Mouse (Mus musculus) testis, adult 2 months (tissue): ENCODE results near the gene Plin5. TPM values are rescaled to one million over a fixed set of nuclear protein-coding genes. Genes with fewer than 3 reads are reported as not detected.

Experiments used
- H3K27ac ChIP-seq: fragments of 200-500 bp; 2 replicates; pipeline ENCODE4 v1.5.1; 2012; ENCODE audit warnings: low read depth, low read length; ENCODE audit not compliant: control insufficient read depth, insufficient read depth
- H3K27me3 ChIP-seq: fragments of 200-500 bp; 2 replicates; pipeline ENCODE4 v1.6.1; 2012; ENCODE audit warnings: mild to moderate bottlenecking, low read length, moderate library complexity; ENCODE audit not compliant: control insufficient read depth, insufficient read depth
- H3K36me3 ChIP-seq: fragments of 200-500 bp; 2 replicates; pipeline ENCODE4 v1.6.1; 2012; ENCODE audit warnings: mild to moderate bottlenecking, low read length; ENCODE audit not compliant: control insufficient read depth, insufficient read depth
- H3K4me1 ChIP-seq: fragments of 200-500 bp; 2 replicates; pipeline ENCODE4 v1.6.1; 2012; ENCODE audit warnings: low read length; ENCODE audit not compliant: control insufficient read depth, insufficient read depth
- H3K4me3 ChIP-seq: fragments of 200-500 bp; 2 replicates; pipeline ENCODE4 v1.5.1; 2012; ENCODE audit warnings: low read depth, mild to moderate bottlenecking, low read length, moderate library complexity, mixed read lengths; ENCODE audit not compliant: control insufficient read depth
- CTCF ChIP-seq: fragments of 200-500 bp; IDR thresholded peaks from 2 replicates; pipeline ENCODE4 v1.5.1; 2012; ENCODE audit warnings: low read depth, mild to moderate bottlenecking, inconsistent platforms, low read length, moderate library complexity; ENCODE audit not compliant: control insufficient read depth, insufficient read depth, insufficient replicate concordance
- POLR2A ChIP-seq: fragments of 200-500 bp; IDR thresholded peaks from 2 replicates; pipeline ENCODE4 v1.6.1; 2012; ENCODE audit warnings: low read depth, mild to moderate bottlenecking, inconsistent platforms, low read length, moderate library complexity; ENCODE audit not compliant: control insufficient read depth
- polyA plus RNA-seq: library from polyadenylated mRNA; depleted of rRNA; stranded (reverse); fragments of >200 nt; gene quantifications from 2 replicates; pipeline ENCODE4 v1.2.3, GENCODE M21; 2012

The Plin5 gene
- polyA plus RNA-seq, 1 experiment, result 1.7 TPM

DNA sequence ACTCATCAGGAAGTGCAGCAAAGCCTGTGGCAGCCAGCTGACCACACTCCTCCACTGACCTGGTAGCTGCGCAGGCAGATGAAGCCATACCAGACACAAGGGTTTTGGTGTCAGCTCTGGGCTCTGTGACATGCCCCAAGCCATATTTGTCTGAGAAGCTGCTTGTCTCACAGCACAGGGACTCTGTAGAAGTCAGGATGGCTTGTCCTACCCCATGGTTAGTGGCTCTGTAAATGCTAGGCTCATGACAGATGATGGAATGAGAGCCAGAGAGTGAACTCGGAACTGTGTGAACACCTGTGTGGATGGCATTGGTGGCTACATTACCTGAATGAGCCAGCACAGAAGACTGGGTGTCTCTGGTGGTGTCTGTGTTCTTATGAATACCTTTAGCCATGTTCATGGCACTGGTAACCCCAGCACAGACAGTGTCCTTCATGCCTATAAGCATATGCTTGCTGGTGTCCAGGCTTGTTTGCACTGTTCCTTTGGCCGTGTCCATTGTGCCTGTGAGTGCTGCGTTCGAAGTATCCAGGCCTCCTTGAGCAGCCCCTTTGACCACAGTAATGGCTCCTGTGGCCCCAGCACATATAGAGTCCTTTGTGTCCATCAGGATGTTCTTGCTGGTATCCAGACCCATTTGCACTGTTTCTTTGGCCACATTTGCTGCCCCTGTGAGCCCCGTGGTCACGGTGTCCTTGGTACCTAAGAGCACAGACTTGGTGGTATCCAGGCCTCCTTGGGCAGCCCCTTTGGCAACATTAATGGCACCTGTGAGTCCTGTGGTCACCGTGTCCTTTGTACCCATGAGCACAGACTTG lies 13.7 kb downstream of the Plin5 start:
- Histone ChIP-seq H3K4me1 (no peaks in the 10 kb centered on the region), H3K27me3 (no peaks in the 10 kb centered on the region), H3K27ac (no peak overlapping the region), H3K4me3 (no peak overlapping the region), H3K36me3 (peaks cover 2% of the 10 kb centered on the region)
- no peak for TF ChIP-seq POLR2A
- TF ChIP-seq CTCF, result no peak

DNA sequence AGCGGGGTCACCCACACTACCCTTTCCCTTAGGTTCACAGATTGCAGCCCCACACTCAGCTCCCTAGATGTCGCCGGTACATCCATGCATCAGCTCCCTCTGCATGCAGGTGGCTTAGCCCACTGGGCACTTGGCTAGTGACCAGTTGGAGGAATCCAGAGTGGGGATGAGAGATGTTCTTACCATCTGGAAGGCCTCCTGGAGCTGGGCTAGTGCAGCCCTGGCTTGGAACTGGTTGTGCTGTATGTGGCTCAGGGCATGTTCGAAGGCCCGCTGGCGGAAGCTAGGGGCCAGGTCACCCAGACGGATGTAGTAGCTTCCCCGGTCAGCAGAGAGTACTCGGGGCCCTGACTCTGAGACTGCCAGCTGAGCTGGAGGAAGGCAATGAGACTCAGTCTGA lies 14.5 kb downstream of the Plin5 start:
- TF ChIP-seq POLR2A, result no peak
- no peak for TF ChIP-seq CTCF
- Histone ChIP-seq H3K36me3 (peaks cover 2% of the 10 kb centered on the region), H3K27ac (no peak overlapping the region), H3K27me3 (no peaks in the 10 kb centered on the region), H3K4me1 (no peaks in the 10 kb centered on the region), H3K4me3 (no peak overlapping the region)

DNA sequence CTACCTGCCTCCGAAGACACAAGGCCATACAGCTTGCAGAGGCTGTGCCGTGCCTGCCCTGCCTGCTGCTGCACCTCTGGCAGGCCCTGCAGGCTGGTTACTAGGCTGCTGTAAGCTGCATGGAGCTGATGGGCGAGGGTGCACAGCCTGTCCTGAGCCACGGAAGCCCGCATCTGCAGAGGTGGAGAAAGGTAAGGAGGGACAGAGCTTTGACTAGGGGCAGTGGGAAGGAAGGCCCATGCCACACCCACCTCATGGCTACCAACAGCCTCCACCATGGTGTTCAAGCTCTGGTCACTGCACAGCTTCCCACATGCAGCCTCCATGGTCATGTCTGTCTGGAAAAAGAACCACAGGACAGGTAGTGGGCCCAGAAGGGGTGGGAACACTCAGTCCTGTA lies 15.2 kb downstream of the Plin5 start:
- H3K27me3 ChIP-seq, result no peaks in the 10 kb centered on the region
- no peak overlapping the region for H3K27ac ChIP-seq
- TF ChIP-seq POLR2A (no peak), CTCF (no peak)
- H3K4me1 ChIP-seq, result no peaks in the 10 kb centered on the region
- H3K36me3 ChIP-seq, result peaks cover 2% of the 10 kb centered on the region
- H3K4me3 ChIP-seq, result no peak overlapping the region

DNA sequence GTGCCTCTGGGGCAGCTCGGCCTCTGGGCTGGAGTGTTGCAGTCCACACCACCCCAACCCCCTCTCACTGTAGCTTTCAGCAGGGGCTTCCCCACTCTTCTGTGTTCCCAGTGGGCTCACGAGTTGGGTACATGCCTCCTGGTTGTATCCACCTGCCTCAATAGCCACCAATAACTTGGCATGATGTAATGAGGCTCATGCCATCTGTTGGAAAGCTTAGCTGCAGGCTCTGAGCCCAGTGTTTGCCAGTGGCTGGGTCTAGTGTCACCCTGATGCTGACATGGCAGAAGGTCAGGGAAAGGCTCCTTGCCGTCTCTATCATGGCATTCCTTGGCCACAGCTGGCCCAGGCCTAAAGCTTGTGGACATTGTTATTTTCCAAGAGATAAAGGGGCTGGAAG lies 16.6 kb downstream of the Plin5 start:
- Histone ChIP-seq H3K4me3 (no peak overlapping the region), H3K4me1 (no peaks in the 10 kb centered on the region), H3K27ac (no peak overlapping the region), H3K27me3 (no peaks in the 10 kb centered on the region), H3K36me3 (peaks cover 5% of the 10 kb centered on the region)
- TF ChIP-seq POLR2A (no peak), CTCF (no peak)

DNA sequence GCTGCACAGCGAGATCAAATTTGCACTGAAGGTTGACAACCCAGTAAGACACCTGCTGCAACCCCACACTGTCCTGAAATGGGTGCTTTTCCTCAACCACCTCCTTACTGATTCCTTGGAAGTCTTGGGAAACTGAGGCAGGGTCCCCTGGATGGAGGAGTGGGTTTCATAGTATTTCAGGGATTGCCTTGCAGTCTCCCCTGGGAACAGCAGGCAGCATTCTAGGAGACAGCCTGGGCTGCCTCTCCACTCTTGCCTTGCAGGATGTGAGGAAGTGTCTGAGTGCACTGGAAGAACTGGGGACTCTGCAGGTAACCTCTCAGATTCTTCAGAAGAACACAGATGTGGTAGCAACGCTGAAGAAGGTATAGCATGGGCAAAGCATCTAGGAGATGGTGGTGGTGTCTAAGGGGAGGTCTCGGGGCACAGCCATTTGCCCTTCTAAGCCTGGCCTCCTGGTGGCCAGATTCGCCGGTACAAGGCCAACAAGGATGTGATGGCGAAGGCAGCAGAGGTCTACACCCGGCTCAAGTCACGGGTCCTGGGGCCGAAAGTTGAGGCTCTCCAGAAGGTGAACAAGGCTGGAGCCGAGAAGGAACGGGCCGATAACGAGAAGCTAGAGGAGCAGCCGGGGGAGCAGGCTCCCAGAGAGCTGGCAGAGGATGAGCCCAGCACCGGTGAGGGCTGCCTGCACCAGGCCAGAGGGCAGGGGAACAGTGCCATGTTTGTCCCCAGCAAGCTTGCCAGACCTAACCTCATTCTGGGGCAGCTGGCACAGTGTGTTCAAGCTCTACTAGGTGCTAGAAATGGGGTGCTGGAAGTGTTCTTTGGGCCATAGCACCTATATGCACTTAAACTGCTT lies 18.5 kb downstream of the Plin5 start:
- Histone ChIP-seq H3K36me3 (peaks cover 5% of the 10 kb centered on the region), H3K4me1 (no peaks in the 10 kb centered on the region), H3K4me3 (no peak overlapping the region), H3K27ac (no peak overlapping the region), H3K27me3 (no peaks in the 10 kb centered on the region)
- TF ChIP-seq CTCF (0 out of 2 replicates have a peak, but pooled peaks have one; percentile 5), POLR2A (no peak)

DNA sequence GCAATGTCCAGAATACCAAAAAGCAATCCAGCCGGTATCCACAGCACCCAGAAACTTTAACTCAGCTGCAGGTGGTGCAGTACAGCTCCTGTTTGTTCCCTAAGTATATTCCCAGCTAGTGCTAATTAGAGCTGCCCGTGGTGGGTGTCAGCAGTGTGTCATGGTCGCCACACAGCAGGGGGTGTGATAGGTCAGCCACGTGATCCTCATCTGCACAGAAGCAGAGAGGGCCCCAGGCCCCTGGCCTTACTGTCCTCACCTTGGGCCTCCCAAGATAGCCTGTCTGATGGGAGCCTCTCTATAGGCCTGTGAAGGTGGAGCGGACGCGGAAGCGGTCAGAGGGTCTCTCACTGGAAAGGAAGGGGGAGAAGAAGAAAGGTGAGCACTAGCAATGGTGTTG lies 19.2 kb downstream of the Plin5 start:
- TF ChIP-seq POLR2A, result no peak
- TF ChIP-seq CTCF, result no peak
- H3K4me1 ChIP-seq, result no peaks in the 10 kb centered on the region
- H3K4me3 ChIP-seq, result no peak overlapping the region
- H3K27me3 ChIP-seq, result no peaks in the 10 kb centered on the region
- H3K36me3 ChIP-seq, result peaks cover 5% of the 10 kb centered on the region
- no peak overlapping the region for H3K27ac ChIP-seq

DNA sequence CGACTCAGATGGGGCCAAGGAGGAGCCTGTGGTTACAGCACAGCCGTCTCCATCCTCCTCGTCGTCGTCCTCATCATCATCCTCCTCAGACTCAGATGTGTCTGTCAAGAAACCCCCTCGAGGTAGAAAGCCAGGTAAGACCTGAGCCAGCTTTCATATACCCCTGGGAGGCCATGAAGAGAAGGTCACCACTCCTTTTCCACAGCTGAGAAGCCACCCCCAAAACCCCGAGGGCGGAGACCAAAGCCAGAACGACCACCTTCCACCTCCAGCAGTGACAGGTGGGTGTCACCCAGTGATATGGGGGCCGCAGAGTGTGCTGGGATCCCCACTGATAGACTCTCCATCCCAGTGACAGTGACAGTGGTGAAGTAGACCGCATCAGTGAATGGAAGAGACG lies 20.5 kb downstream of the Plin5 start:
- no peak overlapping the region for H3K27ac ChIP-seq
- H3K4me3 ChIP-seq, result no peak overlapping the region
- no peaks in the 10 kb centered on the region for H3K4me1 ChIP-seq
- H3K36me3 ChIP-seq, result peaks cover 5% of the 10 kb centered on the region
- TF ChIP-seq CTCF, result no peak
- no peak for TF ChIP-seq POLR2A
- no peaks in the 10 kb centered on the region for H3K27me3 ChIP-seq
